Comparison of ENCODE assay signal across 9 mouse cellular contexts in the genomic region with DNA sequence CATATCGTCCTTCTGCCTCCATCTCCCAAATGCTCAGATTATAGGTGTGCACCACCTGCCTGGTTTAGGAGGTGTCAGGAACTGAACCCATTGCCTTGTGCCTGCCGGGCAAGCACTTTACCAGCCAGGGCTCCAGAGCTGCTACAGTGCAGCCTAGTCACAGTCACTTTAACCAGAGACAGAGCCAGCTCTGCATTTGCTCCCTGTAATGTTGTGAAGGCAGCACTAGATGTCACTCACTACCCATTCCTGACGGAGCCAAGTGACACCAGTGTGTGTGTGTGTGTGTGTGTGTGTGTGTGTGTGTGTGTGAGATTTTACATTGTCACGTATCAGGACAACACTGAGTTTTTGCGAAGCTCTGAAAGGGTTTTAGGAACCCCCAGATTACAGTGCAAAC. TPM values are rescaled to one million over a fixed set of nuclear protein-coding genes. Genes with fewer than 3 reads are reported as not detected.
DNase-seq lines count a peak whose midpoint lies in the region.
"Had no signal": no experiment of that assay in that cellular context is flagged by ENCODE, and none has a peak within 500 bp of the region (broad histone marks: within the 10 kb centered on the region; RNA-seq: fewer than 3 reads in every experiment).

No protein-coding gene starts in this region.

- peak; percentile 20 for DNase-seq in gastrocnemius, postnatal 14 days
- DNase-seq in gastrocnemius, adult 18-20 months (ENCODE audit: low spot score), result no peak
- peak; percentile 17 for DNase-seq in CD4-positive helper T cell, adult 2 months (ENCODE audit: low read depth, low spot score)
- DNase-seq in brain, embryonic 18.5 days (ENCODE audit: low read depth, low spot score), result peak; percentile 32
- DNase-seq in heart, postnatal 4 days, result peak; percentile 64
- DNase-seq in left cerebral cortex, postnatal 14 days (ENCODE audit: low spot score in 2 of 2), result peak; percentile 69 to 81
- peak; percentile 41 for DNase-seq in right cerebral cortex, adult 18-20 months
- DNase-seq in spleen, postnatal 36 days (ENCODE audit: low spot score in 2 of 2), result no peak

- intact Hi-C loops in gastrocnemius, postnatal 14 days (cut with DNase I; ENCODE audit: low total_unique reads), result no loop called here
- intact Hi-C loops in left cerebral cortex, postnatal 14 days (cut with DNase I), result no loop called here

RNA-seq across cellular contexts. Expression of a gene that starts 4.0 kb away (rescaled TPM):
- not detected for total RNA-seq in gastrocnemius, postnatal 14 days (2021)
- total RNA-seq in gastrocnemius, adult 18-20 months (2021), result not detected
- total RNA-seq in heart, postnatal 4 days (2021), result under 1 TPM; 0.21 to 0.45 TPM
- total RNA-seq in left cerebral cortex, postnatal 14 days (2021), result not detected
- total RNA-seq: layer of hippocampus, adult 8-10 months had no signal

RNA-seq across cellular contexts. Expression of a gene that starts 30.9 kb away (rescaled TPM):
- 10 to 100 TPM in 1 of 2 experiments, 1 to 10 TPM in 1; 9.0 to 11.2 TPM for total RNA-seq in gastrocnemius, postnatal 14 days (2021)
- total RNA-seq in gastrocnemius, adult 18-20 months (2021), result 1 to 10 TPM; 8.3 to 9.1 TPM
- total RNA-seq in heart, postnatal 4 days (2021), result 10 to 100 TPM; 22.8 to 24.9 TPM
- 10 to 100 TPM; 47.6 to 56.7 TPM for total RNA-seq in left cerebral cortex, postnatal 14 days (2021)

RNA-seq across cellular contexts. Expression of a gene that starts 46.5 kb away (rescaled TPM):
- 100 to 1,000 TPM; 258 to 390 TPM for total RNA-seq in gastrocnemius, postnatal 14 days (2021)
- total RNA-seq in gastrocnemius, adult 18-20 months (2021), result 100 to 1,000 TPM; 403 to 518 TPM
- 1,000 to 10,000 TPM; 1,045 to 1,083 TPM for total RNA-seq in heart, postnatal 4 days (2021)
- 10 to 100 TPM; 71.3 to 78.6 TPM for total RNA-seq in left cerebral cortex, postnatal 14 days (2021)

RNA-seq across cellular contexts. Expression of a gene that starts 46.6 kb away (rescaled TPM):
- 100 to 1,000 TPM; 271 to 383 TPM for total RNA-seq in gastrocnemius, postnatal 14 days (2021)
- 100 to 1,000 TPM; 326 to 396 TPM for total RNA-seq in gastrocnemius, adult 18-20 months (2021)
- 1,000 to 10,000 TPM; 1,073 to 1,141 TPM for total RNA-seq in heart, postnatal 4 days (2021)
- 10 to 100 TPM; 64.1 to 67.8 TPM for total RNA-seq in left cerebral cortex, postnatal 14 days (2021)

Comparison
In these comparisons a context has a peak if more than half of its experiments do, and no peak if none do; other contexts are left out.
1. DNase-seq: peak in gastrocnemius, postnatal 14 days (single experiment), CD4-positive helper T cell, adult 2 months (single experiment), brain, embryonic 18.5 days (single experiment), heart, postnatal 4 days (single experiment), left cerebral cortex, postnatal 14 days (2 of 2) and right cerebral cortex, adult 18-20 months (single experiment); none in gastrocnemius, adult 18-20 months (single experiment) and spleen, postnatal 36 days (0 of 2).